Mouse (Mus musculus) small intestine, adult 2 months (tissue): Measurements from ENCODE around the gene Fbxo42.

ENCODE experiments used
- CTCF ChIP-seq: fragments of 200-500 bp; IDR thresholded peaks from 2 replicates; pipeline ENCODE4 v1.5.1; 2012; ENCODE audit warnings: low read depth, mild to moderate bottlenecking, control low read depth, inconsistent platforms, low read length, moderate library complexity, mixed read lengths; ENCODE audit not compliant: insufficient replicate concordance, insufficient read length; ENCODE audit errors: extremely low read depth
- POLR2A ChIP-seq: fragments of 200-500 bp; IDR thresholded peaks from 2 replicates; pipeline ENCODE4 v1.6.1; 2012; ENCODE audit warnings: low read depth, mild to moderate bottlenecking, control low read depth, inconsistent platforms, low read length, moderate library complexity

DNA sequence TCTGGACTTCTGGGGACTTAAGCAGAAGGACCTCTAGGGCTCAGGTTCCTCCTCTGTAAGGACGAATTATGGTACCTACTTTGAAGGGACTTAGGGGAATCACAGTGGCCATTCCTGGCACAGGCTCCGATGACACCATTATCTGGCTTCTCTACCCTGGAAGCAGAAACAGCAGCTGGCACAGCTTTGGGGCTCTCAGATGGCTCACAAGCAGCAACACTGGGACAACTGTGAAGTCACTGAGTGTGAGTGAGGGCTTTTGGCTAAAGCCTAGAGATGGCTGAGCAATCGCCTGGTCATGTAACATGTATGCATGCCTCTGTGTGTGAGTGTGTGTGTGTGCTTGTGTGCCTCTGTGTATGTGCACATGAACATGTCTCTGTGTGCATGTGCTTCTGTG, 89.1 kb downstream of the Fbxo42 start:
- no peak for TF ChIP-seq POLR2A
- TF ChIP-seq CTCF, result no peak
